Mouse (Mus musculus): ENCODE results near the gene Pde6h. TPM values are rescaled to one million over a fixed set of nuclear protein-coding genes. Genes with fewer than 3 reads are reported as not detected.
"Not testable (repeated sequence)": the region's sequence is repeated elsewhere in the genome, so short reads cannot be mapped to it uniquely, and the experiment has no call there.

The Pde6h gene
- under 1 TPM in 1 of 2 experiments, not detected in 1; 0.05 TPM for polyA plus RNA-seq (2017; shearing (Covaris generic))

GRCm38 (mm10) chr6:136923532-136923931 is at the start of gene Pde6h:
TSS of gene Pde6h (plus strand) at chr6:136923832.
- ATAC-seq = no peak

GRCm38 (mm10) chr6:136874599-136874998 is 49.0 kb upstream of the Pde6h start:
- ATAC-seq = no peak

GRCm38 (mm10) chr6:136875670-136876069 is 48.0 kb upstream of the Pde6h start, which contains the start of gene Mgp:
TSS of gene Mgp (minus strand) at chr6:136875823.
- ATAC-seq = no peak

GRCm38 (mm10) chr6:136881678-136882077 is 42.0 kb upstream of the Pde6h start:
- no peak for ATAC-seq

GRCm38 (mm10) chr6:136883431-136883915 is 40.2 kb upstream of the Pde6h start:
- no peak for ATAC-seq

GRCm38 (mm10) chr6:136883961-136884360 is 39.7 kb upstream of the Pde6h start:
- ATAC-seq = no peak

GRCm38 (mm10) chr6:136884766-136885165 is 38.9 kb upstream of the Pde6h start:
- ATAC-seq = not testable (repeated sequence)

GRCm38 (mm10) chr6:136887854-136888253 is 35.8 kb upstream of the Pde6h start:
- no peak for ATAC-seq

- no peak for ATAC-seq
Measured at GRCm38 (mm10) chr6:136889067-136889466, 34.6 kb upstream of the Pde6h start.

- ATAC-seq = no peak
Measured at GRCm38 (mm10) chr6:136889554-136889953, 34.1 kb upstream of the Pde6h start.

GRCm38 (mm10) chr6:136892002-136892401 is 31.6 kb upstream of the Pde6h start:
- ATAC-seq = no peak

- ATAC-seq = no peak
Measured at GRCm38 (mm10) chr6:136894532-136895339, 28.9 kb upstream of the Pde6h start.

GRCm38 (mm10) chr6:136897789-136898188 is 25.8 kb upstream of the Pde6h start:
- ATAC-seq = no peak

- ATAC-seq = no peak
Measured at GRCm38 (mm10) chr6:136898222-136898621, 25.4 kb upstream of the Pde6h start.

GRCm38 (mm10) chr6:136898954-136899353 is 24.7 kb upstream of the Pde6h start:
- ATAC-seq = peak; percentile 74

- peak; percentile 28 for ATAC-seq
Measured at GRCm38 (mm10) chr6:136900369-136901009, 23.1 kb upstream of the Pde6h start.

- no peak for ATAC-seq
Measured at GRCm38 (mm10) chr6:136901010-136901409, 22.6 kb upstream of the Pde6h start.

- peak; percentile 50 for ATAC-seq
Measured at GRCm38 (mm10) chr6:136902527-136902926, 21.1 kb upstream of the Pde6h start.

GRCm38 (mm10) chr6:136903885-136904470 is 19.7 kb upstream of the Pde6h start:
- ATAC-seq = peak; percentile 24

GRCm38 (mm10) chr6:136906283-136906936 is 17.2 kb upstream of the Pde6h start:
- ATAC-seq = no peak

GRCm38 (mm10) chr6:136906937-136907293 is 16.7 kb upstream of the Pde6h start:
- ATAC-seq = no peak

- no peak for ATAC-seq
Measured at GRCm38 (mm10) chr6:136910247-136910890, 13.3 kb upstream of the Pde6h start.

Data from activated CD4-positive, CD25-positive, alpha-beta regulatory T cell, adult 4 months (primary cell).